Mouse (Mus musculus) MEL (cell line): ENCODE data around the gene Fuz. TPM values are rescaled to one million over a fixed set of nuclear protein-coding genes. Genes with fewer than 3 reads are reported as not detected.

Experiments
- DNase-seq: peaks from one replicate; pipeline ENCODE4 v3.0.0; 2011; ENCODE audit warnings: low read depth, low spot score
- H3K27ac ChIP-seq: 2 replicates; pipeline ENCODE4 v1.5.1; 2012; ENCODE audit warnings: low read depth, mild to moderate bottlenecking, control low read depth, low read length, moderate library complexity; ENCODE audit not compliant: control insufficient read depth
- H3K27me3 ChIP-seq, 2 experiments: fragments of 150-350 bp in 1 of 2; sonication (generic) in 1 of 2; 2 replicates each; pipeline ENCODE4 v1.6.1; 2012; ENCODE audit warnings: low read length in 2 of 2, mild to moderate bottlenecking in 2 of 2, improper control_type of control experiment in 1 of 2, moderate library complexity in 1 of 2; ENCODE audit not compliant: insufficient read depth in 2 of 2, control insufficient read depth in 1 of 2
- H3K36me3 ChIP-seq, 2 experiments: 2 replicates each; pipeline ENCODE4 v1.6.1; 2012 to 2014; ENCODE audit warnings: low read length in 2 of 2, improper control_type of control experiment in 1 of 2, inconsistent platforms in 1 of 2, mild to moderate bottlenecking in 1 of 2; ENCODE audit not compliant: insufficient read depth in 2 of 2, control insufficient read depth in 1 of 2
- H3K4me1 ChIP-seq, 2 experiments: fragments of 150-350 bp in 1 of 2; sonication (generic) in 1 of 2; 2 replicates each; pipeline ENCODE4 v1.6.1; 2012; ENCODE audit warnings: low read length in 2 of 2, improper control_type of control experiment in 1 of 2, mild to moderate bottlenecking in 1 of 2; ENCODE audit not compliant: insufficient read depth in 2 of 2, control insufficient read depth in 1 of 2
- H3K4me3 ChIP-seq, 2 experiments: fragments of 150-350 bp in 1 of 2; sonication (generic) in 1 of 2; 2 replicates each; pipeline ENCODE4 v1.5.1; 2012; ENCODE audit warnings: low read depth in 2 of 2, low read length in 2 of 2, mild to moderate bottlenecking in 2 of 2, moderate library complexity in 2 of 2, control low read depth in 1 of 2, improper control_type of control experiment in 1 of 2; ENCODE audit not compliant: control insufficient read depth in 1 of 2, insufficient read depth in 1 of 2
- H3K79me2 ChIP-seq: 2 replicates; pipeline ENCODE4 v1.6.1; 2012; ENCODE audit warnings: mild to moderate bottlenecking, low read length, moderate library complexity; ENCODE audit not compliant: control insufficient read depth, poor library complexity, insufficient read depth
- H3K9ac ChIP-seq: 2 replicates; pipeline ENCODE4 v1.6.1; 2012; ENCODE audit warnings: low read depth, mild to moderate bottlenecking, control low read depth, low read length, moderate library complexity; ENCODE audit not compliant: control insufficient read depth, poor library complexity, severe bottlenecking
- H3K9me3 ChIP-seq: fragments of 150-350 bp; sonication (generic); replicated peaks from 2 replicates; pipeline ENCODE4 v1.6.1; 2012; ENCODE audit warnings: mild to moderate bottlenecking, low read length, improper control_type of control experiment, moderate library complexity; ENCODE audit not compliant: insufficient read depth
- BHLHE40 ChIP-seq: IDR thresholded peaks from 2 replicates; pipeline ENCODE4 v1.6.1; 2012; ENCODE audit warnings: low read depth, mild to moderate bottlenecking, inconsistent platforms, low read length, improper control_type of control experiment, borderline replicate concordance
- CTCF ChIP-seq, 3 experiments: IDR thresholded peaks in 2 of 3; conservative IDR thresholded peaks in 1 of 3; 2 replicates each; pipeline ENCODE4 v1.5.1; 2011 to 2012; ENCODE audit warnings: low read length in 3 of 3, low read depth in 2 of 3, mild to moderate bottlenecking in 2 of 3, improper control_type of control experiment in 1 of 3, inconsistent platforms in 1 of 3, mixed read lengths in 1 of 3, moderate library complexity in 1 of 3; ENCODE audit not compliant: control insufficient read depth in 1 of 3, insufficient read depth in 1 of 3, poor library complexity in 1 of 3, severe bottlenecking in 1 of 3
- ELF1 ChIP-seq: IDR thresholded peaks from 2 replicates; pipeline ENCODE4 v1.6.1; 2014; ENCODE audit warnings: low read depth, mild to moderate bottlenecking, inconsistent platforms, low read length, improper control_type of control experiment, moderate library complexity
- ETS1 ChIP-seq: IDR thresholded peaks from 2 replicates; pipeline ENCODE4 v1.6.1; 2012; ENCODE audit warnings: low read depth, mild to moderate bottlenecking, inconsistent platforms, low read length, improper control_type of control experiment, moderate library complexity
- GABPA ChIP-seq: IDR thresholded peaks from 2 replicates; pipeline ENCODE4 v1.6.1; 2012; ENCODE audit warnings: low read depth, mild to moderate bottlenecking, inconsistent platforms, low read length, improper control_type of control experiment, moderate library complexity
- JUND ChIP-seq: IDR thresholded peaks from 2 replicates; pipeline ENCODE4 v1.6.1; 2011; ENCODE audit warnings: low read depth, mild to moderate bottlenecking, improper control_type of control experiment, low read length
- MAZ ChIP-seq: IDR thresholded peaks from 2 replicates; pipeline ENCODE4 v1.6.1; 2012; ENCODE audit warnings: low read depth, mild to moderate bottlenecking, inconsistent platforms, low read length, improper control_type of control experiment
- MEF2A ChIP-seq: IDR thresholded peaks from 2 replicates; pipeline ENCODE4 v1.6.1; 2014; ENCODE audit warnings: low read depth, mild to moderate bottlenecking, inconsistent platforms, low read length, improper control_type of control experiment; ENCODE audit not compliant: poor library complexity, insufficient replicate concordance, severe bottlenecking; ENCODE audit errors: extremely low read depth
- MXI1 ChIP-seq: IDR thresholded peaks from 2 replicates; pipeline ENCODE4 v1.6.1; 2011; ENCODE audit warnings: mild to moderate bottlenecking, low read depth, low read length, improper control_type of control experiment
- NELFE ChIP-seq: IDR thresholded peaks from 2 replicates; pipeline ENCODE4 v1.6.1; 2011; ENCODE audit warnings: low read depth, low read length, improper control_type of control experiment
- POLR2A ChIP-seq, 2 experiments: IDR thresholded peaks; 2 replicates each; pipeline ENCODE4 v1.6.1; 2011 to 2012; ENCODE audit warnings: low read length in 2 of 2, mild to moderate bottlenecking in 2 of 2, control low read depth in 1 of 2, improper control_type of control experiment in 1 of 2, low read depth in 1 of 2, moderate library complexity in 1 of 2; ENCODE audit not compliant: control insufficient read depth in 1 of 2, insufficient read depth in 1 of 2, poor library complexity in 1 of 2
- POLR2AphosphoS2 ChIP-seq: IDR thresholded peaks from 2 replicates; pipeline ENCODE4 v1.6.1; 2011; ENCODE audit warnings: low read length, improper control_type of control experiment
- RCOR1 ChIP-seq: IDR thresholded peaks from 2 replicates; pipeline ENCODE4 v1.6.1; 2012; ENCODE audit warnings: low read depth, mild to moderate bottlenecking, inconsistent platforms, low read length, improper control_type of control experiment
- TBP ChIP-seq: IDR thresholded peaks from 2 replicates; pipeline ENCODE4 v1.8.0; 2011; ENCODE audit warnings: low read depth, low read length, improper control_type of control experiment
- TCF12 ChIP-seq: IDR thresholded peaks from 2 replicates; pipeline ENCODE4 v1.6.1; 2014; ENCODE audit warnings: low read depth, mild to moderate bottlenecking, inconsistent platforms, low read length, improper control_type of control experiment, moderate library complexity
- UBTF ChIP-seq: IDR thresholded peaks from 2 replicates; pipeline ENCODE4 v1.6.1; 2012; ENCODE audit warnings: low read depth, mild to moderate bottlenecking, inconsistent platforms, low read length, improper control_type of control experiment, moderate library complexity, borderline replicate concordance; ENCODE audit not compliant: insufficient read depth
- USF2 ChIP-seq, 2 experiments: IDR thresholded peaks; 2 replicates each; pipeline ENCODE4 v1.6.1; 2011 to 2012; ENCODE audit warnings: improper control_type of control experiment in 2 of 2, low read length in 2 of 2, borderline replicate concordance in 1 of 2, inconsistent platforms in 1 of 2, low read depth in 1 of 2, mild to moderate bottlenecking in 1 of 2; ENCODE audit not compliant: insufficient read depth in 1 of 2
- ZC3H11A ChIP-seq: IDR thresholded peaks from 2 replicates; pipeline ENCODE4 v1.6.1; 2012; ENCODE audit warnings: low read depth, mild to moderate bottlenecking, inconsistent platforms, low read length, improper control_type of control experiment
- ZMIZ1 ChIP-seq: IDR thresholded peaks from 2 replicates; pipeline ENCODE4 v1.6.1; 2012; ENCODE audit warnings: low read depth, mild to moderate bottlenecking, inconsistent platforms, low read length, improper control_type of control experiment, moderate library complexity
- ZNF384 ChIP-seq: IDR thresholded peaks from 2 replicates; pipeline ENCODE4 v1.6.1; 2012; ENCODE audit warnings: low read depth, mild to moderate bottlenecking, inconsistent platforms, low read length, improper control_type of control experiment
- polyA plus RNA-seq, 2 experiments: library from polyadenylated mRNA; stranded (reverse) in 1 of 2; unstranded in 1 of 2; fragments of >175 nt in 1 of 2; fragments of >200 nt in 1 of 2; gene quantifications; 2 replicates each; pipeline versions ENCODE4 v1.2.1 to v1.2.4; 2012; ENCODE audit warnings: low replicate concordance in 2 of 2, low read depth in 1 of 2; ENCODE audit not compliant: insufficient read length in 2 of 2, insufficient read depth in 1 of 2, missing spikeins in 1 of 2
- total RNA-seq: library from RNA; depleted of rRNA; stranded (reverse); fragments of 300-350 nt; gene quantifications from 2 replicates; pipeline ENCODE4 v1.2.3, GENCODE M21; 2012

Fuz gene
- total and polyA plus RNA-seq, 3 experiments, result 9.4 to 18.1 TPM; not detected in 1

- Histone ChIP-seq H3K27me3 (no peaks in the 10 kb centered on the region), H3K9me3 (no peaks in the 10 kb centered on the region), H3K79me2 (0 out of 2 replicates have a peak, but pooled peaks cover 1% of the 10 kb centered on the region), H3K36me3 (peaks cover 0 to 2% of the 10 kb centered on the region in 2 experiments; a peak in 1 of 4 replicates), H3K27ac (no peak overlapping the region), H3K9ac (no peak overlapping the region), H3K4me1 (no peaks in the 10 kb centered on the region), H3K4me3 (no peak overlapping the region)
- DNase-seq, result no peak
- TF ChIP-seq MEF2A (no peak), CTCF (IDR thresholded peaks at IDR 0.05 in 2 of 3, conservative IDR thresholded peaks at IDR 0.05 in 1 of 3; ENCODE audit: control insufficient read depth in 1 of 3, insufficient read depth in 1 of 3, low read depth in 2 of 3, low read length in 3 of 3, poor library complexity in 1 of 3, severe bottlenecking in 1 of 3) (no peak), NELFE (no peak), MAZ (no peak), JUND (no peak), ELF1 (no peak), POLR2AphosphoS2 (no peak), TBP (no peak)
Measured at GRCm38 (mm10) chr7:44883036-44883435, 12.8 kb upstream of the Fuz start.

DNA sequence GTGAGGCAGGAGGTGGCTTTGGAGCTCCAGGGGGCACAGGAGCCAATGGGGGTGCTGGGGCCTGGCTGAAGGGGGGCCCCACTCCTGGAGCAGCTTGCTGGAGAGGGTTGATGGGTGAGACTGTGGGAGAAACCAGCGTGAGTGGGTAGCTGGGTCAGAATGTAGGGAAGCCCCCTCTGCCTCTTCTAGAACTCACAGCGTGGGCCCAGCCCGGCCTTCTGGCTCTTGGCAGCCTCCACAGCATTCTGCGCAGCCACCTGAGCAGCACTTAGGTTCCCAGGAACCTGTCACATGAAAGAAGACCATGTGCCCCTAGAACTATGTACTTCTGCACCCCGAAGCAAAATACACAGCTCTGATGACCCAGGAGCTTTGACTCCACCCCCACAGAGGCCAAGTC lies 11.2 kb upstream of the Fuz start:
- H3K4me3 ChIP-seq, result no peak overlapping the region
- H3K9ac ChIP-seq, result no peak overlapping the region
- no peaks in the 10 kb centered on the region for H3K9me3 ChIP-seq
- DNase-seq, result no peak
- TF ChIP-seq MXI1, result no peak
- TF ChIP-seq USF2 (IDR thresholded peaks at IDR 0.05; ENCODE audit: borderline replicate concordance in 1 of 2, insufficient read depth in 1 of 2, low read depth in 1 of 2, low read length in 2 of 2), result no peak
- TF ChIP-seq ZNF384, result no peak
- no peak for TF ChIP-seq ZMIZ1
- no peak for TF ChIP-seq RCOR1
- no peak for TF ChIP-seq ELF1
- TF ChIP-seq BHLHE40, result no peak
- no peak for TF ChIP-seq ZC3H11A
- TF ChIP-seq POLR2A (IDR thresholded peaks at IDR 0.05; ENCODE audit: control insufficient read depth in 1 of 2, insufficient read depth in 1 of 2, low read depth in 1 of 2, low read length in 2 of 2, poor library complexity in 1 of 2), result no peak
- TF ChIP-seq TBP, result no peak
- TF ChIP-seq TCF12, result no peak
- TF ChIP-seq ETS1, result no peak
- TF ChIP-seq MAZ, result no peak
- no peak for TF ChIP-seq UBTF
- no peak for TF ChIP-seq NELFE
- TF ChIP-seq GABPA, result no peak
- TF ChIP-seq, all 39 proteins: peak for 0
- Histone ChIP-seq H3K79me2 (peaks cover 3% of the 10 kb centered on the region; the same call in 1 of the 2 replicates), H3K36me3 (peaks cover 0 to 2% of the 10 kb centered on the region in 2 experiments; a peak in 1 of 4 replicates), H3K4me1 (no peaks in the 10 kb centered on the region), H3K27ac (no peak overlapping the region), H3K27me3 (no peaks in the 10 kb centered on the region)
